Mouse (Mus musculus): ENCODE results near the gene Trmo. TPM values are rescaled to one million over a fixed set of nuclear protein-coding genes. Genes with fewer than 3 reads are reported as not detected.

The Trmo gene
- 8.2 and 8.3 TPM in 2 replicates for polyA plus RNA-seq (2015; fragmentation: Nextera tagmentation; extraction: Ambion mirVana)

- WGBS: 2% methylated on average over 56 of the region's 56 CpGs
- peak within 1 kb of the TSS; percentile 90 for H3K27ac ChIP-seq (ENCODE audit: low read length)
- peak within 1 kb of the TSS; percentile 69 for H3K4me2 ChIP-seq (replicated peaks; ENCODE audit: low read depth, low read length)
- H3K4me1 ChIP-seq (ENCODE audit: insufficient read depth, low read depth, low read length): no peaks in the 10 kb centered on the region
- peak within 1 kb of the TSS; percentile 51 for H3K9ac ChIP-seq (replicated peaks; ENCODE audit: low read depth)
- peak within 1 kb of the TSS; percentile 64 for H3K4me3 ChIP-seq (ENCODE audit: low read depth, low read length)
- peak; percentile 97 for ATAC-seq
- no peaks in the 10 kb centered on the region for H3K9me3 ChIP-seq (ENCODE audit: low read length)
- peak; percentile 99 for DNase-seq (ENCODE audit: low spot score)
- no peaks in the 10 kb centered on the region for H3K27me3 ChIP-seq (replicated peaks; ENCODE audit: insufficient read depth, low read length)
- peak; percentile 27; the same call in 1 of the 2 replicates for TF ChIP-seq CTCF (IDR thresholded peaks at IDR 0.05)
- no peak for TF ChIP-seq EP300 (IDR thresholded peaks at IDR 0.05)
- no peaks in the 10 kb centered on the region; the same call in 1 of the 2 replicates for H3K36me3 ChIP-seq (ENCODE audit: insufficient read depth, low read length)
Observed at GRCm38 (mm10) chr4:46389013-46389611, at the start of gene Trmo. Gene Trmo, minus strand, starts transcription at chr4:46389437.

GRCm38 (mm10) chr4:46432339-46433036 lies 43.3 kb upstream of the Trmo start:
- no peak overlapping the region for H3K9ac ChIP-seq (replicated peaks; ENCODE audit: low read depth)
- H3K4me3 ChIP-seq (ENCODE audit: low read depth, low read length): no peak overlapping the region
- no peaks in the 10 kb centered on the region for H3K36me3 ChIP-seq (ENCODE audit: insufficient read depth, low read length)
- TF ChIP-seq CTCF (IDR thresholded peaks at IDR 0.05) (no peak), EP300 (IDR thresholded peaks at IDR 0.05) (no peak)
- H3K9me3 ChIP-seq (ENCODE audit: low read length): no peaks in the 10 kb centered on the region
- H3K4me2 ChIP-seq (replicated peaks; ENCODE audit: low read depth, low read length): no peak overlapping the region
- no peaks in the 10 kb centered on the region for H3K27me3 ChIP-seq (replicated peaks; ENCODE audit: insufficient read depth, low read length)
- no peak overlapping the region for H3K27ac ChIP-seq (ENCODE audit: low read length)
- no peaks in the 10 kb centered on the region for H3K4me1 ChIP-seq (ENCODE audit: insufficient read depth, low read depth, low read length)
- DNase-seq (ENCODE audit: low spot score): no peak
- WGBS: 67% methylated on average over 12 of the region's 12 CpGs
- no peak for ATAC-seq

- Histone ChIP-seq H3K9ac (replicated peaks; ENCODE audit: low read depth) (no peak overlapping the region), H3K36me3 (ENCODE audit: insufficient read depth, low read length) (no peaks in the 10 kb centered on the region), H3K4me1 (ENCODE audit: insufficient read depth, low read depth, low read length) (no peaks in the 10 kb centered on the region), H3K9me3 (ENCODE audit: low read length) (no peaks in the 10 kb centered on the region), H3K27me3 (replicated peaks; ENCODE audit: insufficient read depth, low read length) (no peaks in the 10 kb centered on the region), H3K27ac (ENCODE audit: low read length) (no peak overlapping the region), H3K4me2 (replicated peaks; ENCODE audit: low read depth, low read length) (no peak overlapping the region), H3K4me3 (ENCODE audit: low read depth, low read length) (no peak overlapping the region)
- no peak for DNase-seq (ENCODE audit: low spot score)
- WGBS: 57% methylated on average over 10 of the region's 10 CpGs
- no peak for ATAC-seq
- no peak for TF ChIP-seq CTCF (IDR thresholded peaks at IDR 0.05)
- no peak for TF ChIP-seq EP300 (IDR thresholded peaks at IDR 0.05)
Observed at GRCm38 (mm10) chr4:46428903-46429499, 39.8 kb upstream of the Trmo start.

GRCm38 (mm10) chr4:46422625-46423024 lies 33.4 kb upstream of the Trmo start:
- Histone ChIP-seq H3K27ac (ENCODE audit: low read length) (no peak overlapping the region), H3K27me3 (replicated peaks; ENCODE audit: insufficient read depth, low read length) (no peaks in the 10 kb centered on the region), H3K4me1 (ENCODE audit: insufficient read depth, low read depth, low read length) (no peaks in the 10 kb centered on the region), H3K4me2 (replicated peaks; ENCODE audit: low read depth, low read length) (no peak overlapping the region), H3K9ac (replicated peaks; ENCODE audit: low read depth) (no peak overlapping the region), H3K9me3 (ENCODE audit: low read length) (no peaks in the 10 kb centered on the region), H3K4me3 (ENCODE audit: low read depth, low read length) (no peak overlapping the region), H3K36me3 (ENCODE audit: insufficient read depth, low read length) (no peaks in the 10 kb centered on the region)
- ATAC-seq (no peak), DNase-seq (ENCODE audit: low spot score) (no peak)
- WGBS: 56% methylated on average over 8 of the region's 8 CpGs
- TF ChIP-seq CTCF (IDR thresholded peaks at IDR 0.05) (no peak), EP300 (IDR thresholded peaks at IDR 0.05) (no peak)

- DNase-seq (ENCODE audit: low spot score) (no peak), ATAC-seq (no peak)
- Histone ChIP-seq H3K4me2 (replicated peaks; ENCODE audit: low read depth, low read length) (no peak overlapping the region), H3K36me3 (ENCODE audit: insufficient read depth, low read length) (no peaks in the 10 kb centered on the region), H3K4me1 (ENCODE audit: insufficient read depth, low read depth, low read length) (no peaks in the 10 kb centered on the region), H3K4me3 (ENCODE audit: low read depth, low read length) (no peak overlapping the region), H3K9ac (replicated peaks; ENCODE audit: low read depth) (no peak overlapping the region), H3K27ac (ENCODE audit: low read length) (no peak overlapping the region), H3K9me3 (ENCODE audit: low read length) (no peaks in the 10 kb centered on the region), H3K27me3 (replicated peaks; ENCODE audit: insufficient read depth, low read length) (no peaks in the 10 kb centered on the region)
- 71% methylated on average over 9 of the region's 9 CpGs for WGBS
- TF ChIP-seq EP300 (IDR thresholded peaks at IDR 0.05) (no peak), CTCF (IDR thresholded peaks at IDR 0.05) (no peak)
Observed at GRCm38 (mm10) chr4:46418851-46419250, 29.6 kb upstream of the Trmo start.

GRCm38 (mm10) chr4:46417491-46417890 lies 28.3 kb upstream of the Trmo start:
- Histone ChIP-seq H3K36me3 (ENCODE audit: insufficient read depth, low read length) (no peaks in the 10 kb centered on the region), H3K9me3 (ENCODE audit: low read length) (no peaks in the 10 kb centered on the region), H3K27ac (ENCODE audit: low read length) (no peak overlapping the region), H3K4me3 (ENCODE audit: low read depth, low read length) (no peak overlapping the region), H3K27me3 (replicated peaks; ENCODE audit: insufficient read depth, low read length) (no peaks in the 10 kb centered on the region), H3K4me2 (replicated peaks; ENCODE audit: low read depth, low read length) (no peak overlapping the region), H3K4me1 (ENCODE audit: insufficient read depth, low read depth, low read length) (no peaks in the 10 kb centered on the region), H3K9ac (replicated peaks; ENCODE audit: low read depth) (no peak overlapping the region)
- WGBS: 53% methylated on average over 3 of the region's 3 CpGs
- TF ChIP-seq EP300 (IDR thresholded peaks at IDR 0.05) (no peak), CTCF (IDR thresholded peaks at IDR 0.05) (peak; percentile 49)
- ATAC-seq: peak; percentile 60
- DNase-seq (ENCODE audit: low spot score): peak; percentile 16
